Mouse (Mus musculus) lung, postnatal 0 days (tissue): ENCODE data around the gene Slc25a13.

ENCODE experiments used
- CTCF ChIP-seq: IDR thresholded peaks from 2 replicates; pipeline ENCODE4 v1.5.1; 2016; ENCODE audit warnings: antibody characterized with exemption, mild to moderate bottlenecking
- EP300 ChIP-seq: IDR thresholded peaks from 2 replicates; pipeline ENCODE4 v1.6.1; 2016; ENCODE audit warnings: antibody characterized with exemption, mild to moderate bottlenecking, control low read depth

DNA sequence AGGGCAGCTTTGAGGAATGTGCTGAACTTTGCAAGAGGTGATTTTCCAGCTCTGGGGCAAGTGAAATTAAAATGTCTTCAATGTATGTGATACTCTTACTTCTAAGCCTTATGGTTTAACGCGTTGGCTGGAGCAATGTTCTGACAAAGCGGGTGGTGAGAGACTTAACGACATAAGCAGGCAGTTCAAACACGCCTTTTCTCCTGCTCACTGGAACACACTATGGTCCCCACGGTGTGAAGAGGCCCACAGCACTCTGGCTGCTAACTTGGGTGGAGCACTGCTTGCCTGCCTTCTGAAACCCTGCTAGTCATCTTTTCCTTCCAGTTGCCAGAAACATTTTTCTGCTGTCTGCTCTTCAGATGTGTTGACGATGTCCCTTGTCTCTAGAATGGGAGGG is 48.8 kb upstream of the Slc25a13 start:
- TF ChIP-seq CTCF (no peak), EP300 (no peak)
